Mouse (Mus musculus): ENCODE data around the gene Rfwd3.
A peak's percentile ranks its signal among the peaks of the same experiment; 100 is the strongest.
"Not testable (repeated sequence)": the region's sequence is repeated elsewhere in the genome, so short reads cannot be mapped to it uniquely, and the experiment has no call there.

Gene Rfwd3

DNA sequence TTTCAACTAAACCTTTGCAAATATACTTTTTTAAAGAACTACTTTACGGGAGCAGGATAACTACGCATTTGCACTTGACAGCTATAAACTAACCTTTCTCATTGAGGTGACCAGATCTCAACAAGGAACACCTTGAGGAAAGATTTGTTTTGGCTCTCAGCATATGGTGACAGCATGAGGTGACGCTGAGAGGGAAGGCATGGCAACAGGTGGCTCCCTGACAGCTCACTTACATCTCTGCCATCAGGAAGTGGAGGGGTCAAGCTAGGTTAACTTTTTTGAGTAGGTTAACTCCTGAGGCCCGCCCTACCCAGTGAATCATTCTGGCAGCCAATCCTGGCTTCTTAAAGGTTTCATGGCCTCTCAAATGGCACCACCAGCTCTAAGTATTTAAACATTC lies 14.4 kb downstream of the Rfwd3 start:
- no peak for DNase-seq

- DNase-seq: no peak
These were observed 17.9 kb downstream of the Rfwd3 start for GRCm38 (mm10) chr8:111282093-111282492.

DNA sequence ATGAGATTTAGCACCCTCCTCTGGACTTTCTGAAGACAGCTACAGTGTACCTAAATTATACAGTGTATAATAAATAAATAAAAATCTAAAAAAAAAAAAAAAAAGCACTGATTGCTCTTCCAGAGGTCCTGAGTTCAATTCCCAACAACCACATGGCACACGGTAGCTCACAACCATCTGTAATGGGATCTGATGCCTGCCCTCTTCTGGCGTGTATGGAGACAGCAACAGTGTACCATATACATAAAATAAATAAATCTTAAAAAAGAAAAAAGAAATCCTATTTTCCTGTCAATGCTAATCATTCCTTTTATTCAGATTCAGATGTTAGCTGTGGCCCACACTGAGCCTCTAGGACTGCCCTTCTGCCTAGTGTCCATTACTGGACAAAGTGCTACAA lies 31.7 kb downstream of the Rfwd3 start:
- no peak for DNase-seq

DNA sequence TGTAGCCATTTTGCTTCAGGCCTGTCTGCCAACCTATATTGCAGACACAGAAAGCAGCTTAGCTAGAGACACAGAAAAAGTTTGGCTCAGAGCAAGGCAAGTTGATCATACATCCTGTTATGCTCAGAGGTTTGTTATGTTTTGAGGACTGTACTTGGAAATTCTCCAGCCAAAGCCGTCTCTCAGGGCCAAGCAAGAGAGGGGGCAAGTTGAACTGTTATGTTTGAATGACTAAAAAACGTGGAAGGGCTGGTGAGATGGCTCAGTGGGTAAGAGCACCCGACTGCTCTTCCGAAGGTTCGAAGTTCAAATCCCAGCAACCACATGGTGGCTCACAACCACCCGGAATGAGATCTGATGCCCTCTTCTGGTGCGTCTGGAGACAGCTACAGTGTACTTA lies 33.9 kb downstream of the Rfwd3 start:
- not testable (repeated sequence) for DNase-seq

DNA sequence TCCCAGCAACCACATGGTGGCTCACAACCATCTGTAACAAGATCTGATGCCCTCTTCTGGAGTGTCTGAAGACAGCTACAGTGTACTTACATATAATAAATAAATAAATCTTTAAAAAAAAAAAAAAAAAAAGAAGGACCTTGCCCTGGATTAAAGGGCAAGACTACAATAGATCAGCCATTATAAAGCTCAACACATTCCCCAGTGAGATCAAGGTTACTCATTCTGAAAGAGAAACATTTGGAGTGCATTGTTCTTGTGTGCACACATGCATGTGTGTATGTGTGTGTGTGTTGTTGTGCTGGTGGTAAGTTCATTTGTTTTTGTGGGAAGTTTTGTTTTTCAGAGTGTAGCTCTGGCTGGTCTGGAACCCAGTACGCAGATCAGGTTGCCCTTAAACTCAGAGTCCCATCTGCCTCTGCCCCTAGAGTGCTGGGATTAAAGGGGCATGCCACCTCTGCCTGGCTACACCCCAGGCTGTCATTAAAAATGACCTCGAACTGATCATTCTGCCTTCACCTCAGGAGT lies 35.3 kb downstream of the Rfwd3 start:
- no peak for DNase-seq

DNA sequence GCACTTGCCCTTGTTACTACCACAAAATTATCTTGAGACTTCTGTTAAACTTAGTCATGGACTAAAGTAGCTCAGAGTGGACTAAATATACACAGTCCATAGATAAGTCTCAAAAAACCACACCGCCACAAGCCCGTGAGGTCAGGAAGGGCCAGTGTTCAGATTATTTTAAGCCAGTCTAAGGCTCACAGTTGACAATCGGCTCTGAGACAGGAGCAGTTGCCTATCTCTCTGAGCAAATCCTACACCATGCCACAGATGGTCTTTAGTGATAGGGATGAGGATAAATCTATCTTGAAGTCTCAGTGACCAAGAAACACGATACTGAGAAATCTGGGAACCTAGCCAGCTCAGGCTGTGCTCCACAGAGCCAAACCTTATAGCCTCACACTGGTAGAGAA lies 38.0 kb downstream of the Rfwd3 start:
- DNase-seq: no peak

- DNase-seq: no peak
These were observed 39.8 kb downstream of the Rfwd3 start for GRCm38 (mm10) chr8:111260251-111260650.

GRCm38 (mm10) chr8:111259408-111259741 lies 40.6 kb downstream of the Rfwd3 start:
- DNase-seq: no peak

DNA sequence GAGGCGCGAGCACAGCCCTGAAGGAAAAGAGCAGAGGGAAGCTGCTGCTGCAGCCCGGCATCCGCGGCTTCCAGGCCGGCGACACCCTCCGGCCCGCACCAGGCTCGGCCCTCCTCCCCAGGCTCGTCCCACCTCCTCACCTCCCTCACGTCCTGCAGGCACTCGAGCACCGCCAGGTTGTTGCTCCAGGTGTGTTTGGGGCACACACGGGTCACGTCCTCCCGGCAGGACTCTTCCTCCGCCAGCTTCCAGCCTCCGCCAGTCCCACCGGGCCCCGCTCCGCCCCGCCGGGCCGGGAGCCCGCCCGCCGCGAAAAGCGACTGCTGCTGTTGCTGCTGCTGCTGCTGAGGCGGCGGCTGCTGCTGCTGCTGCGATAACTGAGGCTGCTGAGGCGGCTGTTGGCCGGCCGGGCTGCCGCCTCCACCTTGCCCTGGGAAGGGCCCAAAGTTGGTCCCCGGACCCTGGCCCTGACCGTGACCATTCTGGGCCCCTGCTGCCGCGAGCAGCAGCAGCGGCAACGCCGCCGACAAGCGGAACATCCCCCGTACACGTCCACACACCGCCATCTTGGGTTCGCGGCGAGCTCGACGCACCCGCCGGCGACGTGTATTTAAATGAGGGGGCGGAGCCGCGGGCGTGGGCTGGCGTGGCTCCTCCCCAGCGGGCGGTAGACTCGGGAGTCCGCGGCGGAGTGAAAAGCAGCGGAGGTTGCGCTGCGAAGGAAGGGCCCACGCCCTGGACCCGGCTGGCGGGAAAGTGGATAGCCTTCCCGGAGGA lies 41.2 kb downstream of the Rfwd3 start, which contains the start of gene Glg1:
TSS of gene Glg1 (minus strand) at position 586 of the 777 bp plus-strand sequence.
- DNase-seq: peak; percentile 85 to 86

GRCm38 (mm10) chr8:111258010-111258630 lies 41.9 kb downstream of the Rfwd3 start:
- DNase-seq: no peak

GRCm38 (mm10) chr8:111252487-111253112 lies 47.4 kb downstream of the Rfwd3 start:
- DNase-seq: no peak

- DNase-seq: no peak
These were observed 49.9 kb downstream of the Rfwd3 start for GRCm38 (mm10) chr8:111250111-111250510.

- DNase-seq: no peak
These were observed 51.9 kb downstream of the Rfwd3 start for GRCm38 (mm10) chr8:111248136-111248535.

- not testable (repeated sequence) for DNase-seq
These were observed 53.2 kb downstream of the Rfwd3 start for GRCm38 (mm10) chr8:111246864-111247263.

DNA sequence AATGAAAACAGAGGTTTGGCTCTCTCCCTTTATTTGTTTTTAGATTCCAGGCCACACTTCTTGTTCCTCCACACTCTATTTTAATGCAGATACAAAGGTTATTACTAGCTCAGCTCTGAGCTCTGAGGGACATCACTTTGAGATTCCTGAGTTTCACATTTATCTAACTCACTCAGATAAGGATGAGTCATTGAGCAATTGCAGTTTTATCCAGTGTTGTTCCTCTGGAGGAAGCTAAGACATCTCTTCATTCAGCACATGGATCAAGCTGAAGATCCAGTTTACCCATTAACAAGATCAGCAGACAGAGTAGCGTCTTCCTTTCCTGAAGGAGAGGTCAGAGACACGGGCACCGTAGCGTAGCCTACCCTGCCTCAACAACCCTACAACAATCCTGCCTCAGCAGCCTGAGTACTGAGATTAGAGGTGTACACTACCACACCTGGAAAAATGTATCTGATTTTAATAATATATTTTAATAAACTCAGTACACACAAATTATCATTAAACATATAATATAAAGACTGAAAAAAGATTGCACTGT lies 53.7 kb downstream of the Rfwd3 start:
- no peak for DNase-seq

- no peak for DNase-seq
These were observed 62.7 kb downstream of the Rfwd3 start for GRCm38 (mm10) chr8:111237301-111237700.

- no peak for DNase-seq
These were observed 66.3 kb downstream of the Rfwd3 start for GRCm38 (mm10) chr8:111233730-111234129.

DNA sequence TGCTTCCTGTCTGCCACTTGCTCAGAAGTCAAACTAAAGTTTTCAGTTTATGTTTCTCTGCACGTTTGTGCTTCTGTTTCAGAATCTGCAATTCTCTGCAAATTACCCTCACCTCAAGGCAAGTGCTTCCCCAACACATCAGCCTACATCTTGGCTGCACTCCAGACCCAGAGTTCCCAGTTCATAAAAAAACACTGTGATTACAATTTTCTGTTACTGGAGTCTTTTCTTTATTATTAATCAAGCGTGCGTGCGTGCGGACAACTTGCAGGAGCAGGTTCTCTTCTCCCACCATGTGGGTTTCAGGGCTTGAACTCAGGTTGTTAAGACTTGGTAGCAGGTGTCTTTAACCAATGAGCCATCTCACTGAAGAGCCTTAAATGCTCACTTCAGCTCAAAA lies 75.9 kb downstream of the Rfwd3 start:
- DNase-seq: no peak

Data from thymus, adult 18-20 months (tissue).